Mouse (Mus musculus) limb, embryonic 12.5 days (tissue): ENCODE data around the gene Zfp189. TPM values are rescaled to one million over a fixed set of nuclear protein-coding genes. Genes with fewer than 3 reads are reported as not detected.
"Not testable (repeated sequence)": the region's sequence is repeated elsewhere in the genome, so short reads cannot be mapped to it uniquely, and the experiment has no call there.

Experiments used
- ATAC-seq: fragments of 200-750 bp; cut with Nextera tagmentation; 2 replicates; pipeline ENCODE4 v1.8.0; 2017; ENCODE audit warnings: low read depth, moderate TSS enrichment; ENCODE audit not compliant: insufficient number of reproducible peaks, insufficient read depth, low FRiP score, low TSS enrichment
- H3K27ac ChIP-seq: fragments of 300-500 bp; sonication (generic); 2 replicates; pipeline ENCODE4 v1.5.1; 2016; ENCODE audit warnings: mild to moderate bottlenecking, moderate library complexity
- H3K27me3 ChIP-seq: fragments of 300-500 bp; sonication (generic); 2 replicates; pipeline ENCODE4 v1.6.1; 2016; ENCODE audit warnings: mild to moderate bottlenecking, moderate library complexity
- H3K36me3 ChIP-seq: fragments of 300-500 bp; sonication (generic); 2 replicates; pipeline ENCODE4 v1.6.1; 2016; ENCODE audit warnings: mild to moderate bottlenecking, moderate library complexity
- H3K4me1 ChIP-seq: fragments of 300-500 bp; sonication (generic); replicated peaks from 2 replicates; pipeline ENCODE4 v1.6.1; 2016
- H3K4me2 ChIP-seq: fragments of 300-500 bp; sonication (generic); 2 replicates; pipeline ENCODE4 v1.6.1; 2016; ENCODE audit warnings: mild to moderate bottlenecking, moderate library complexity
- H3K4me3 ChIP-seq: fragments of 300-500 bp; sonication (generic); replicated peaks from 2 replicates; pipeline ENCODE4 v1.5.1; 2016; ENCODE audit warnings: mild to moderate bottlenecking
- H3K9ac ChIP-seq: fragments of 300-500 bp; sonication (generic); replicated peaks from 2 replicates; pipeline ENCODE4 v1.6.1; 2016; ENCODE audit warnings: mild to moderate bottlenecking, moderate library complexity
- H3K9me3 ChIP-seq: fragments of 300-500 bp; sonication (generic); 2 replicates; pipeline ENCODE4 v1.6.1; 2016; ENCODE audit warnings: mild to moderate bottlenecking, moderate library complexity
- WGBS: fragments of 180-500 bp; shearing (Covaris S2); methylation state at CpG from one replicate; pipeline ENCODE4 v1.1.7; 2016; 5-methylcytosine and 5-hydroxymethylcytosine counted together
- polyA plus RNA-seq: library from polyadenylated mRNA; unstranded; fragments of >200 nt; fragmentation: Nextera tagmentation; extraction: Ambion mirVana; gene quantifications from 2 replicates; pipeline ENCODE4 v1.2.1, GENCODE M21; 2016

The Zfp189 gene
- polyA plus RNA-seq, 1 experiment from 2014 or later = 13.6 TPM

DNA sequence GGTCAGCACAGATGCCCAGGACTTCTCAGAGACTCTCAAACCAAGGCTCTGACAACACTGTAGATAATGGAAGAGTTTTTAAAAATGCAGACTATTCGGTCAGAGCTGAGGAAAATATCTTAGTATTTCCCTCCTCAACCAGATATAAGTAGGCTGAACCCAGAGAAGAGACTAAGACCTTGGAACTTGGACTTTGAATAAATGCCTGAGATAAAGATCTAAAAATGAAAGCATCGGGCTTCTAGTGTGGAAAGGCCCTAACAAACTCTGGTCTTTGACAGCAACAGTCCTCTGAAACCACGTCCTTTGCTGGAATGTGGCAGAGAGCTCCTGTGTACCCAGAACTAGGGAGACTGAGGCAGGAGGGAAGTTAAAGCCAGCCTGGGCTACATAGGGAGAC, 14.6 kb upstream of the Zfp189 start, which contains the start of gene Baat:
TSS of gene Baat (minus strand) at position 172 of the 400 bp plus-strand sequence.
- no peaks in the 10 kb centered on the region for H3K9me3 ChIP-seq
- no peaks in the 10 kb centered on the region for H3K27me3 ChIP-seq
- H3K27ac ChIP-seq = no peak within 1 kb of the TSS
- no peaks in the 10 kb centered on the region for H3K36me3 ChIP-seq
- H3K9ac ChIP-seq = no peak within 1 kb of the TSS
- no peak for ATAC-seq
- H3K4me2 ChIP-seq = no peak within 1 kb of the TSS
- no peaks in the 10 kb centered on the region for H3K4me1 ChIP-seq
- H3K4me3 ChIP-seq = no peak within 1 kb of the TSS
- 88% methylated on average over 3 of the region's 3 CpGs for WGBS

DNA sequence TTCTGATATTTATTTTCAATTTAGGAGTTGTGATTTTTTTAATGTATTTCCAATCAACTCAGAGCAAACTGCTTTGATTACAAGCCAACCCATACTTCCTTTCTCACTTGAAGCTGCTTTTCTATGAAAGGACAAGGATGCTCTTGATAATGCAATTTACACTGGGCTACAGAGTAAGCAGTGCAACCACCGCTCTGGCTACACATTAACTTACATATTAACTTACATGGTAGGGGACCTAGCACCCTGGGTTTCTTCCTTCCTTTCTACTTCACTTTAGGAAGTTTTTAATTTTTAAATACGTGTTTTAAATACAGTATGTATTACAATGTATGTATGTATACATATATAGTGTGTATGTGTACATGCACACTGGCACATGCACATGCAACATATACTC, 11.8 kb upstream of the Zfp189 start:
- ATAC-seq = no peak
- Histone ChIP-seq H3K4me1 (no peaks in the 10 kb centered on the region), H3K9ac (no peak overlapping the region), H3K27me3 (no peaks in the 10 kb centered on the region), H3K4me3 (no peak overlapping the region), H3K4me2 (no peak overlapping the region), H3K9me3 (no peaks in the 10 kb centered on the region), H3K36me3 (peaks cover 22% of the 10 kb centered on the region), H3K27ac (no peak overlapping the region)
- 95% methylated on average over 2 of the region's 2 CpGs for WGBS

DNA sequence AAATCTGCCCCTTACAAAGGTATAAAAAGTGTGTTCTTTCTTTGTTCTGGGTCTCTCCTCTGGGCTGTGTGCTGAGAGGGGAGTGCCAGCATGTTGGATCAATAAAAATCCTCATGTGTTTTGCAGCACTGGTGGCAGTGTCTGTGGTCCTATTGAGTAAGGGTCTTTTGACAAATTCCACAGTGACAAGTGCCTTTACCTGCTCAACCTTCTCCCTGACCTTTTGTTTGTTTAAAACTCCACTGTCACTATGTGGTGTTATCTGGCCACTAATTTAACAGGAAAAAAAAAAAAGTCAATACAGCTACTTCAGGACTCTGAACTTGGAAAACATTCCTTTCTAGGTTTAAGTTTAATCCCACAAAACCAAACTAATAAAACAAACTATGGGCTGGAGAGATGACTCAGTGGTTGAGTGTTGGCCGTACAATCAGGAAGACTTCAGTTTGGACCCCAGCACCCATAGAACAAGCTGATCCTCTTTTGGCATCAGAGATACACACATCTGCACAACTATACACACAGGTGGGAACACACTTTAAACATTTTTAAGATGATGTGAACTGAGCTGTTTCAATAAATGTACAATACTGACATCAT, 10.6 kb upstream of the Zfp189 start:
- not testable (repeated sequence) for H3K4me2 ChIP-seq

DNA sequence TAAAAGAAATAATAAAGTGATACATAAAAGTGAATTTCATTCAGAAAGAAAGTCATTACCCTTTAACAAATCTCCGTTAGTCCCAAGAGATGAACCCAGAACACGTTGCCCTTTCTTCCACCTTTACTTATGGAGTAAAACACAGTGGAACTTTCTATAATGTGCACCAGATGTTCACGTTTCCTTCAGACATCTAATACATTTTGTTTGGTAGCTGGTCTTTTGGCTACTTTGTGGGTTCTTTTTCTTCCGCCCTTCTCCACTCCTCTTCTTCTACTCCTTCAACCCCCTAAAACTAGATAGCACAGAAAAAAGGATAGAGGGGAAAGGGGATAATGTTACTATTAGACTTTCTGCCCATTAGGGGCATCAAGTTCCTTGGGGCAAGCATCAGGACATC, 8.3 kb upstream of the Zfp189 start:
- no peak for ATAC-seq
- Histone ChIP-seq H3K4me1 (no peaks in the 10 kb centered on the region), H3K27ac (no peak overlapping the region), H3K4me3 (no peak overlapping the region), H3K4me2 (no peak overlapping the region), H3K27me3 (no peaks in the 10 kb centered on the region), H3K9me3 (0 out of 2 replicates have a peak, but pooled peaks cover 4% of the 10 kb centered on the region), H3K9ac (no peak overlapping the region), H3K36me3 (peaks cover 31% of the 10 kb centered on the region)
- WGBS = 47% methylated on average over 4 of the region's 4 CpGs

More for the DNA sequence above, 10.6 kb upstream of the Zfp189 start:
- not testable (repeated sequence) for H3K4me3 ChIP-seq, H3K9me3 ChIP-seq, H3K27ac ChIP-seq, H3K4me1 ChIP-seq, H3K27me3 ChIP-seq, ATAC-seq, H3K9ac ChIP-seq
- 92% methylated on average over 1 of the region's 1 CpGs for WGBS
- H3K36me3 ChIP-seq = peaks cover 26% of the 10 kb centered on the region

DNA sequence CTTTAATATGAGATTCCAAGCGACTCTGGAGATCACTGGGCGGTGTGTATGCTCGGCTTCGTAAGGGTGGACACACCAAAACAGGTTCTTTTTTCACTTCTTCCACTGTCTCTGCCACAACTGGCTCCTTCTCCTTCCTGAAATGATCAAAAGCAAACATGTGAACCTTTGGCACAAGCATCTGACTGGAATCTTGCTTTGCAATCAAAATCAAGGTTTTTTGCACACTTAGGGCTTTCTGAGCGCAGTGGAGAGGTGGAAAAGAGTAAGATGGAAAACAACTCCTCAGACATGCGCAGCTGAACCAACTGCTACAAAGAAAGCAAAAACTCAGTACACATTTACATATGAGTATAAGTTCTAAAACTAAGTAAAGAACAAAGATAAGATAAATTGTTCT, 6.5 kb upstream of the Zfp189 start:
- peaks cover 37% of the 10 kb centered on the region for H3K36me3 ChIP-seq
- no peak overlapping the region for H3K4me2 ChIP-seq
- 0 out of 2 replicates have a peak, but pooled peaks cover 4% of the 10 kb centered on the region for H3K9me3 ChIP-seq
- peaks cover 2% of the 10 kb centered on the region for H3K4me1 ChIP-seq
- whole genome bisulfite sequencing = 95% methylated on average over 6 of the region's 6 CpGs
- no peaks in the 10 kb centered on the region for H3K27me3 ChIP-seq
- no peak overlapping the region for H3K4me3 ChIP-seq
- H3K9ac ChIP-seq = no peak overlapping the region
- H3K27ac ChIP-seq = no peak overlapping the region
- no peak for ATAC-seq

DNA sequence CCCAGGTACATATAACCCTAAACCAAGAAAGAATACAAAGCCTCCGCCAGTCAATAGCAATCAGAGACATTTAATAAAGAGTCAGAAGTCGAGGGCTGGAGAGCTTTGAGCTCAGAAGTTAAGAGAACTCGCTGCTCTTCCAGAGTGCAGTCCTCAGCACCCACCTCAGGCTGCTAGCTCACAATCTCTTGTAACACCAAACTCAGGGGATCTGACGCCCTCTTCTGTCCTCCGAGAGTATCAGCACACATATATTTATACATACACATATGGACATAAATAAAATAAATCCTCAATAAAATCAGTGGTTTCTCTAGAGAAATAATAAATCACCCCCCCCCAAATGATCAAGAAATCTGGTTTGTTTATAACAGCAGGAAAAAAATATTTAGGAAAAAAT, 1.5 kb upstream of the Zfp189 start:
- peak overlapping the region; percentile 62 for H3K4me2 ChIP-seq
- no peak for ATAC-seq
- no peaks in the 10 kb centered on the region for H3K27me3 ChIP-seq
- H3K27ac ChIP-seq = no peak overlapping the region
- H3K9ac ChIP-seq = no peak overlapping the region
- H3K9me3 ChIP-seq = 0 out of 2 replicates have a peak, but pooled peaks cover 4% of the 10 kb centered on the region
- H3K36me3 ChIP-seq = peaks cover 31% of the 10 kb centered on the region
- peaks cover 16% of the 10 kb centered on the region for H3K4me1 ChIP-seq
- no peak overlapping the region for H3K4me3 ChIP-seq
- WGBS = 78% methylated on average over 5 of the region's 5 CpGs

DNA sequence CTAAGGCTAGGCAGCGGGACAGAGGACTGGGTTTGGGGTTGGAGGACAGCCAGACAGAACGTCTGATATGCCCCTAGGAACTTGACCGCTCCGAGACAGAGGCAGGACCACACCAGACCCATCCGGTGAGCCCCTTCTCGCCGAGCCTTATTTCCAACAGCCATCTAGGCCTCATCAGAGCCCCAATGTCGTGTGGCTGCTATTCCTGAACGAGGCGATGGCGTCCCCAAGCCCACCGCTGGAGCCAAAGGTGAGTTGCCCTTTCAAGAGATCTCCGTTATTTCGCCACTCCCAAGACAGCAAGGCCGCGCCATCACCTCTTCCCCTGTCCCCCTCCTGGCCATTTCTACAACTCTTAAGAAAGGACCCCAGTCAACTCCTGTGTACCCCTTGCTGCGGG, 370 bp downstream of the Zfp189 start:
- peak; percentile 80 for ATAC-seq
- WGBS = 2% methylated on average over 17 of the region's 17 CpGs

DNA sequence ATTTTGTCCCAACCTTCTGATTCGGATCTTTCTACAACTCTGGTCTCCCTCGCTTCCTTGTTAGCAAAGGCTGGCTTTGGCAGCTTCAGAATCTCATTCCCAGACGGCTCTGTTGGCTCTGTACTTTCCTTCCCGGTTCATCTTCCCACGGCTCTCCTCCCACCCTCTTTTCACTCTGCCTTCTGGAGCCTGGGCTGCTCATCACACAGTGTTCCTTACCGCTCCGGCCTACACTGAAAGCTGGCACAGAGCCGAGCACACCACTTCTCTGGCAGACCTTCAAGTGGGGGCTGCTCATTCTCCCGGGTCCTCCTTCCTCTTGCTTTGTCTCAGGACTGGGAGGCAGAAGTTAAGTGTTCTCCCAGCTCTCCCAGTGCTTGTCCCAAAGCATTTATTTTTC, 1.6 kb downstream of the Zfp189 start:
- Histone ChIP-seq H3K27ac (no peak overlapping the region), H3K9ac (no peak overlapping the region), H3K27me3 (no peaks in the 10 kb centered on the region), H3K4me1 (peaks cover 16% of the 10 kb centered on the region), H3K4me2 (peak overlapping the region; percentile 62), H3K9me3 (no peaks in the 10 kb centered on the region), H3K36me3 (peaks cover 44% of the 10 kb centered on the region), H3K4me3 (no peak overlapping the region; the same call in 1 of the 2 replicates)
- no peak for ATAC-seq
- WGBS = 89% methylated on average over 9 of the region's 9 CpGs

More for the DNA sequence above, 370 bp downstream of the Zfp189 start:
- H3K27me3 ChIP-seq = no peaks in the 10 kb centered on the region
- H3K36me3 ChIP-seq = peaks cover 46% of the 10 kb centered on the region
- peak overlapping the region; percentile 57 for H3K4me3 ChIP-seq
- peaks cover 16% of the 10 kb centered on the region for H3K4me1 ChIP-seq
- 0 out of 2 replicates have a peak overlapping the region, but pooled peaks have one; percentile 35 for H3K27ac ChIP-seq
- H3K9ac ChIP-seq = peak overlapping the region; percentile 56
- 0 out of 2 replicates have a peak, but pooled peaks cover 4% of the 10 kb centered on the region for H3K9me3 ChIP-seq
- H3K4me2 ChIP-seq = peak overlapping the region; percentile 62

DNA sequence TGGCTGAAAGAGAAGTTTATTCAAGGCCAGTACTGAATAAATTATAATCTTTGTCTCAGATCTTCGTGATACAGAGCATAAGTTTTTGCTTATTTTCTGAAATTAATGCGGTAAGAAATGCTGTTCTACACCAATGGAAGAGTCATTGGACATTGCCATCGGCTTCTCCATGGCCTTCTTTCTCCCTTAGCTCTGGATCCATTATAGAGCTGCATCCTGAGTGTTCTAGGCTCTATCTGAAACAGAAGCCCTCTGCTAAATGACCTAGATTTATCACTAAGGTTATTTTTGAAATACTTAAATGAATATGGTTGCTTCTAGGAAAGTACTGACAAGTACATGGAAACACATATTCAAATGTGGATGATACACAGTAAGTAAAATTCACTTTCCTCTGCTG, 14.1 kb downstream of the Zfp189 start:
- Histone ChIP-seq H3K9ac (no peak overlapping the region), H3K4me3 (no peak overlapping the region)
- ATAC-seq = no peak

DNA sequence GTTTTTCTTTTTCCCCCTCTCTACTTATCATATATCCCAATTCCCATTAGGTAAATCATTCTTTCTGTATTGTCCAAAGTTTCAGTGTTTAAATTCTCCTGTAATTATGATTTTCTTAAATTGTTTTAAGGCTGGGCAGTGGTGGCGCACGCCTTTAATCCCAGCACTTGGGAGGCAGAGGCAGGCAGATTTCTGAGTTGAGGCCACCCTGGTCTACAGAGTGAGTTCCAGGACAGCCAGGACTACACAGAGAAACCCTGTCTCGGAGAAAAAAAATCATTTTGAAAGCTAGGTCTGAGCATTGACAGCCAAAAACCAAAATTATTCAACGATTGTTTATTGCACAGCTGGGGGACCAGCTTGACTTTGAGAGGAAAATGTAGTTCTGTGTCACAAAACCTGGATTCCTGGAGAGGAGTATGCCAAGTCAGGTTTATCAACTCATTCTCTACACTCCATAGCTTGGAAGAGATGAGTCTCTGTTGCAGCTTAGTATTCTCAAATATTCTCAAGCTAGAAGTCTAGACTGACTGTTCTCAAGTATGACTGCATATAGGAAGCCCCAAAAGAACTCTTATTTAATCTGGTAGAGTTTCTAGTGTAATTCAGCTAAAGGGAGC, 14.8 kb downstream of the Zfp189 start:
- no peaks in the 10 kb centered on the region for H3K27me3 ChIP-seq
- H3K4me2 ChIP-seq = no peak overlapping the region
- H3K27ac ChIP-seq = no peak overlapping the region
- WGBS = 93% methylated on average over 4 of the region's 4 CpGs
- H3K4me3 ChIP-seq = no peak overlapping the region
- peaks cover 15% of the 10 kb centered on the region for H3K36me3 ChIP-seq
- no peak for ATAC-seq
- H3K9me3 ChIP-seq = 0 out of 2 replicates have a peak, but pooled peaks cover under 1% of the 10 kb centered on the region
- no peak overlapping the region for H3K9ac ChIP-seq
- H3K4me1 ChIP-seq = no peaks in the 10 kb centered on the region

More for the DNA sequence above, 14.1 kb downstream of the Zfp189 start:
- H3K36me3 ChIP-seq = peaks cover 23% of the 10 kb centered on the region
- WGBS = 85% methylated on average over 3 of the region's 3 CpGs
- H3K4me2 ChIP-seq = no peak overlapping the region
- H3K4me1 ChIP-seq = no peaks in the 10 kb centered on the region
- peaks cover 8% of the 10 kb centered on the region; the same call in 1 of the 2 replicates for H3K9me3 ChIP-seq
- no peak overlapping the region for H3K27ac ChIP-seq
- H3K27me3 ChIP-seq = no peaks in the 10 kb centered on the region

DNA sequence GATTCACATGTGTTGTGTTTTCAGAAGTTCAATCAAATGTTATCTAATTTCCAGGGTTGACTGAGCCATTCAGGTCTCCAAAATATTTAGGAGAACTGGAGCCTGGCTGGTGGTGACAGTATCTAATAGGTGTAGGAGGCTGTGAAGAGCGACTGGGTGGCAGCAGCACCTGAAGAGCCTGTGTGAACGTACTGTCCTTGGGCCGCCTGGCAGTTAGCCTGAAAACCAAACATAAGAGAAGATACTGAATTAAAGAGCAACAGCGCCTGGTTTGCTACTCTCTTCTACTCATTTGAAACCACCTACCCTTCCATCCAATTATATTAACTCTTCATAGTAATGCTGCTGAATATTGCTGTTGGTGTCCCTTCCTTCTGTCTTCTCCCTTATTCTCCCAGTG, 15.7 kb downstream of the Zfp189 start:
- Histone ChIP-seq H3K4me1 (no peaks in the 10 kb centered on the region), H3K4me3 (no peak overlapping the region), H3K36me3 (peaks cover 11% of the 10 kb centered on the region; the same call in 1 of the 2 replicates), H3K9me3 (no peaks in the 10 kb centered on the region), H3K9ac (no peak overlapping the region), H3K4me2 (no peak overlapping the region), H3K27ac (no peak overlapping the region), H3K27me3 (no peaks in the 10 kb centered on the region)
- ATAC-seq = no peak
- WGBS = 81% methylated on average over 4 of the region's 4 CpGs
